Mouse (Mus musculus) gastrocnemius, postnatal 14 days (tissue): ENCODE measurements around the gene Gm9495. TPM values are rescaled to one million over a fixed set of nuclear protein-coding genes. Genes with fewer than 3 reads are reported as not detected.
"Not testable (repeated sequence)": the region's sequence is repeated elsewhere in the genome, so short reads cannot be mapped to it uniquely, and the experiment has no call there.

Experiments used
- DNase-seq: peaks from one replicate; pipeline ENCODE4 v3.0.0; 2021; ENCODE audit warnings: mixed read lengths
- intact Hi-C: fragments of 180-260 bp; cut with DNase I; formaldehyde crosslinking; loops from one replicate; pipeline ENCODE4 v1.15.1; 2025; ENCODE audit warnings: low total_unique reads
- long read RNA-seq, 2 experiments: library from polyadenylated mRNA; stranded (forward); transcript quantifications; one replicate each; pipeline ENCODE4 v2.0.0; 2021
- total RNA-seq, 2 experiments: library from RNA; stranded (reverse); gene quantifications; 2 replicates each; pipeline ENCODE4 v1.2.3; 2021

Gene Gm9495
- total RNA-seq = not detected
- long read RNA-seq, experiment 1 = 0 reads
- long read RNA-seq, experiment 2 = 0 reads

- intact Hi-C loops, DNase-seq: not testable (repeated sequence)
Measured at GRCm38 (mm10) chr8:69453465-69453864, at the start of gene Gm9495. Gene Gm9495, minus strand, starts transcription at chr8:69453565.

DNA sequence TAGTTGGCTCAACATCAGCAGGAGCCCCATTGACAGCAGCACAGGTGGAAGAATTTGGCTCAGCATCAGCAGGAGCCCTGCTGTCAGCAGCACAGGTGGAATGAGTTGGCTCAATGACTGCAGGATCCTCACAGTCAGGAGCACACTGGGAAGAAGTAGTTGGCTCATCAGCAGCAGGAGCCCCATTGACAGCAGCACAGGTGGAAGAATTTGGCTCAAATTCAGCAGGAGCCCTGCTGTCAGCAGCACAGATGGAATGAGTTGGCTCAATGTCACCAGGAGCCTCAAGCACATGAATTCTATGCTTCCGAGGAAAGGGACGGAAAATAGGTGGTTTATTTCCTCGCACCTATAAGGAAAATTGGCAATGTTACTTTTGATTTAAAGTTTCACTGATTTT lies 21.6 kb upstream of the Gm9495 start:
- intact Hi-C loops, DNase-seq: not testable (repeated sequence)

DNA sequence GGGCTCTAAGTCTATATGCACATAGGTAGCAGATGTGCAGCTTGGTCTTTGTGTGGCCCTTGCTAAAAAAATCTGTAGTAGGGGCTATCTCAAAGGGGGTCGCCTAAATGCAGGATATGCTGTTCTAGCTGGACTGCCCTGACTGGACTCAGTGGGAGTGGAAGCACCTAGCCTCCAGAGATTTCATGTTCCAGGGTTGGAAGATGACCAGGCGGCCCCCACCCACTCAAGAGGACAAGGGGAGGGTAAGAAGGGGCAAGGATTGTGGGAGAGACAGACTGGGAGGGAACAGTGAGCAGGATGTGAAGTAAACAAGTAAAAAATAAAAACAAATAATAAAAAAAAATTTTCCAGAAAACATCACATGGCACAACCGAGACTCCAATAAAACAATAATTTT lies 33.3 kb downstream of the Gm9495 start:
- DNase-seq = peak; percentile 25

DNA sequence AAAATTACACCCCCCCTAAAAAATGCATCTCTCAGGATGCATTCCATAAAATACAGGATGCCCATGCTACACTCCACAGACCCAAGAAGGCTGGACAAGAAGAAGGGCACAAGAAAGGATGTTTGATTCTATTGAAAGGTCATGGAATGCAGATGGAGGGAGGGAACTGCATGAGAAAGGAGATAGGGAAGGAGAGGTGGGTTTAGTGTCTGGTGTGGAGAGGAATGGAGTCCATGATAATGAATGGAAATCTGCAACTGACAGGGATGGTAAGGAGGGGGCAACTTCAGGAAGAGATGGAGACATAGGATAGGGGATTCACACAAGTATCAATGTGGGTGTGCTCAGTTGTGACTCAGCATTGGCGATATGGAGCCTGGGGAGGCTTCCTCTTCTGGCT lies 39.0 kb downstream of the Gm9495 start:
- no peak for DNase-seq
- intact Hi-C loops = no loop called here

More for the DNA sequence above, 33.3 kb downstream of the Gm9495 start:
- intact Hi-C loops = not testable (repeated sequence)

DNA sequence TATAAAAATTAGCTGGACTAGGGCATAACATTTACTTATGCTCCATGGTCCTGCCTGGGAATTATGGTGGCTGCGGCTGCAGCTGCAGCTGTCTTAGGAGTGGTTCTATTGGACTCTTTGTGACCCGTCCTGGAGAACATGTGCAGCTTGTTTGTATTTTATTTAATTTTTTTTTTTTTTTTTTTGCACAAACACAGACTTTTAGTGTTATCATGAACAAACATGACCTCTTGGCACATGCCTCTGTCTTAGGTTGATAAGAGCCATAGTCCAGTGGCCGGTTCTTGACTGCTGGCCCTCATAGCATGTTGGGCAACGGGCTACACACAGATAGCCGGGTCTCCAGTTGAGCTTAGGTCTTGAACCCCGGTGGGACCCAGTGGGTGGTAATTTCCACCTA lies 48.6 kb downstream of the Gm9495 start:
- no peak for DNase-seq
- intact Hi-C loops = no loop called here

- intact Hi-C loops = no loop called here
- DNase-seq = no peak
Measured at GRCm38 (mm10) chr8:69399956-69400443, 53.4 kb downstream of the Gm9495 start.

- intact Hi-C loops = no loop called here
- peak; percentile 67 for DNase-seq
Measured at GRCm38 (mm10) chr8:69399181-69399955, 54.0 kb downstream of the Gm9495 start.

GRCm38 (mm10) chr8:69396196-69396595 lies 57.2 kb downstream of the Gm9495 start:
- intact Hi-C loops = no loop called here
- DNase-seq = no peak

DNA sequence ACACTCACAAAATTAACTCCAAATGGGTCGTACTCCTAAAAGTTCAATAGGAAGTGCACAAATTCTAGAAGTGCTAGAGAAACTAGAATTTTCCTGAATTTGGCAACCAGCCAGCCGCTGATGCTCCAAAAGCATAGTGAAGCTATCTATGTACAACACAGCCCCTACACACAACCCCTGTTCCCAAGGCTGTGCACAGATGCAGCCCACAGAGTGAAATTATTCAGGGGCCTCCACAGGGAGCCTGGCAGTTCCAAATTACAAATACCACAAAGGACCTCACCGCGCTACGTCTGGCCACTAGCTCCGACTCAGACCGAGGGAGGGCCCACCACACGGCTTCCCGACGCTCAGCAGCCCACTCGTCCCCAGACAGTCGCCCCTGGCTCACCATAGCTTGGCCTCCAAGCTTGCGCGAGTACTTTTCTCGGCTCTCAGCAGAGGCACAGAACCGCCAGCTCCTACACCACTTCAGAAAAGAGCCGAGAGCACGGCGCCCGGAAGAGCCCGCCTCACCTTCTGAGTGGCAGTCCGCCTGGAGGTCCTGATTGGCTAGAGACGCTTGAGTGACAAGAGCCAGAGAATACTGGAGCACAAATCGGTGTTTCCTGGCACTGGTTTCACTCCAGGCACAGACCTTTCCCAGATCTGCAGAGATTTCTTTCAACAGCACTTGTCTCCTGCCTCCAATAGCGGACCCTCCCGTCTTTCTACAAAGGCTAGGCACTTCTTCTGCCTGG lies 58.1 kb downstream of the Gm9495 start:
- intact Hi-C loops = no loop called here
- DNase-seq = peak; percentile 88

- no peak for DNase-seq
- intact Hi-C loops = no loop called here
Measured at GRCm38 (mm10) chr8:69384361-69384760, 69.0 kb downstream of the Gm9495 start.

Other genes with a start within 250 kb of the Gm9495 start
- gene Zfp930, start 244.5 kb downstream of the Gm9495 start, total RNA-seq = 1 to 10 TPM; 4.5 to 6.1 TPM
- gene D130040H23Rik, start 182.5 kb downstream of the Gm9495 start, total RNA-seq = 1 to 10 TPM in 1 of 2 experiments, under 1 TPM in 1; 0.95 to 2.2 TPM
- not detected for gene Gm7697, start 69.4 kb upstream of the Gm9495 start, total RNA-seq
- 1 to 10 TPM; 6.1 to 6.7 TPM for gene Zfp868, start 172.0 kb upstream of the Gm9495 start, total RNA-seq
- gene Zfp964, start 200.9 kb upstream of the Gm9495 start, total RNA-seq = under 1 TPM; 0.60 to 0.84 TPM